Comparison of ENCODE assay signal across 8 mouse cellular contexts in genomic region chr5:34368551-34369290, GRCm38 (mm10). TPM values are rescaled to one million over a fixed set of nuclear protein-coding genes. Genes with fewer than 3 reads are reported as not detected.
DNase-seq lines count a peak whose midpoint lies in the region; ATAC-seq and TF ChIP-seq lines count a peak whose summit lies in the region.

No protein-coding gene starts in this region.

- TF ChIP-seq CTCF in left cerebral cortex, adult 2 months (IDR thresholded peaks at IDR 0.05), result no peak
- TF ChIP-seq CTCF in intestine, postnatal 0 days (IDR thresholded peaks at IDR 0.05; ENCODE audit: low read depth), result no peak

- H3K9ac ChIP-seq in embryonic facial prominence, embryonic 13.5 days, result peak overlapping the region; percentile 83
- H3K9ac ChIP-seq in intestine, postnatal 0 days (ENCODE audit: low read depth, low read length), result peak overlapping the region; percentile 93
- H3K9ac ChIP-seq in neural tube, embryonic 12.5 days, result peak overlapping the region; percentile 95

- peak overlapping the region; percentile 98 for H3K27ac ChIP-seq in left cerebral cortex, adult 2 months
- peak overlapping the region; percentile 81 for H3K27ac ChIP-seq in embryonic facial prominence, embryonic 13.5 days
- no peak overlapping the region for H3K27ac ChIP-seq in intestine, postnatal 0 days (ENCODE audit: low read depth, low read length)
- H3K27ac ChIP-seq in neural tube, embryonic 12.5 days, result peak overlapping the region; percentile 53; the same call in 1 of the 2 replicates

- no peaks in the 10 kb centered on the region for H3K27me3 ChIP-seq in embryonic facial prominence, embryonic 13.5 days
- H3K27me3 ChIP-seq in intestine, postnatal 0 days (replicated peaks; ENCODE audit: control insufficient read depth, insufficient read depth, low read length), result no peaks in the 10 kb centered on the region
- no peaks in the 10 kb centered on the region for H3K27me3 ChIP-seq in neural tube, embryonic 12.5 days (replicated peaks)

- peak overlapping the region; percentile 64 for H3K4me2 ChIP-seq in embryonic facial prominence, embryonic 13.5 days
- H3K4me2 ChIP-seq in intestine, postnatal 0 days (replicated peaks; ENCODE audit: low read depth), result peak overlapping the region; percentile 68
- peak overlapping the region; percentile 68 for H3K4me2 ChIP-seq in neural tube, embryonic 12.5 days (replicated peaks)

- no peak for ATAC-seq in embryonic facial prominence, embryonic 13.5 days (ENCODE audit: insufficient number of reproducible peaks, insufficient read depth, low FRiP score, low TSS enrichment, low read depth)
- no peak for ATAC-seq in intestine, postnatal 0 days
- 0 out of 2 replicates have a peak, but pooled peaks have one; percentile 1 for ATAC-seq in neural tube, embryonic 12.5 days (ENCODE audit: low FRiP score, low read depth)
- ATAC-seq in erythroid progenitor cell, adult 5-6 weeks (replicated peaks; ENCODE audit: low FRiP score, poor library complexity, severe bottlenecking), result no peak

- H3K36me3 ChIP-seq in embryonic facial prominence, embryonic 13.5 days, result peaks cover 12% of the 10 kb centered on the region
- 0 out of 2 replicates have a peak, but pooled peaks cover under 1% of the 10 kb centered on the region for H3K36me3 ChIP-seq in intestine, postnatal 0 days (ENCODE audit: control insufficient read depth, insufficient read depth)
- no peaks in the 10 kb centered on the region; the same call in 1 of the 2 replicates for H3K36me3 ChIP-seq in neural tube, embryonic 12.5 days

- intact Hi-C loops in left cerebral cortex, adult 2 months (cut with DNase I), result loop anchor here (1.0 kb wide), 1 partner anchor 32 kb away; the partner anchor contains the start of gene Rnf4

- H3K4me1 ChIP-seq in embryonic facial prominence, embryonic 13.5 days, result peaks cover 18% of the 10 kb centered on the region
- H3K4me1 ChIP-seq in intestine, postnatal 0 days (replicated peaks; ENCODE audit: control insufficient read depth, insufficient read depth, low read length), result 0 out of 2 replicates have a peak, but pooled peaks cover 3% of the 10 kb centered on the region
- peaks cover 24% of the 10 kb centered on the region for H3K4me1 ChIP-seq in neural tube, embryonic 12.5 days

- no peaks in the 10 kb centered on the region for H3K9me3 ChIP-seq in embryonic facial prominence, embryonic 13.5 days
- no peaks in the 10 kb centered on the region for H3K9me3 ChIP-seq in intestine, postnatal 0 days (ENCODE audit: control insufficient read depth)
- no peaks in the 10 kb centered on the region for H3K9me3 ChIP-seq in neural tube, embryonic 12.5 days

- WGBS in embryonic facial prominence, embryonic 13.5 days, result 69% methylated on average over 7 of the region's 7 CpGs
- WGBS in intestine, postnatal 0 days, result 64% methylated on average over 7 of the region's 7 CpGs
- 73% methylated on average over 7 of the region's 7 CpGs for WGBS in neural tube, embryonic 12.5 days

- peak overlapping the region; percentile 80 for H3K4me3 ChIP-seq in left cerebral cortex, adult 2 months
- peak overlapping the region; percentile 92 for H3K4me3 ChIP-seq in embryonic facial prominence, embryonic 13.5 days
- H3K4me3 ChIP-seq in intestine, postnatal 0 days (ENCODE audit: low read depth, low read length), result peak overlapping the region; percentile 92
- peak overlapping the region; percentile 92 for H3K4me3 ChIP-seq in neural tube, embryonic 12.5 days

- DNase-seq in left cerebral cortex, adult 2 months (ENCODE audit: extremely low spot score in 1 of 2, low spot score in 2 of 2), result no peak
- DNase-seq in left cerebral cortex, adult 11 months (ENCODE audit: low spot score), result no peak
- no peak for DNase-seq in thymus, adult 18-20 months
- DNase-seq in layer of hippocampus, postnatal 10 days (ENCODE audit: low spot score in 2 of 2), result no peak

RNA-seq across cellular contexts. Expression of gene Fam193a, which starts 1.0 kb away (rescaled TPM):
- 10 to 100 TPM; 39.0 to 43.3 TPM for total RNA-seq in left cerebral cortex, adult 2 months (2021)
- polyA plus RNA-seq in embryonic facial prominence, embryonic 13.5 days (2015; fragmentation: Nextera tagmentation; extraction: Ambion mirVana), result 17.7 and 19.7 TPM in 2 replicates
- 4.3 and 5.6 TPM in 2 replicates for polyA plus RNA-seq in intestine, postnatal 0 days (2015; fragmentation: Nextera tagmentation; extraction: Ambion mirVana)
- polyA plus RNA-seq in neural tube, embryonic 12.5 days (2016; fragmentation: Nextera tagmentation; extraction: Ambion mirVana), result 14.1 and 17.0 TPM in 2 replicates
- 10 to 100 TPM; 43.4 to 44.8 TPM for total RNA-seq in layer of hippocampus, postnatal 10 days (2021)
- 59.1 and 67.1 TPM in 2 replicates for total RNA-seq in erythroid progenitor cell, adult 5-6 weeks (2015; ENCODE audit: low replicate concordance)
- 48.8 and 89.6 TPM in 2 replicates for total RNA-seq in erythroid progenitor cell, adult 5-6 weeks (2017; ENCODE audit: low replicate concordance)

RNA-seq across cellular contexts. Expression of gene Rnf4, which starts 32.6 kb away (rescaled TPM):
- total RNA-seq in left cerebral cortex, adult 2 months (2021), result 10 to 100 TPM; 87.0 to 90.7 TPM
- 157 and 170 TPM in 2 replicates for polyA plus RNA-seq in embryonic facial prominence, embryonic 13.5 days (2015; fragmentation: Nextera tagmentation; extraction: Ambion mirVana)
- 62.3 and 65.0 TPM in 2 replicates for polyA plus RNA-seq in intestine, postnatal 0 days (2015; fragmentation: Nextera tagmentation; extraction: Ambion mirVana)
- 159 TPM in 2 replicates for polyA plus RNA-seq in neural tube, embryonic 12.5 days (2016; fragmentation: Nextera tagmentation; extraction: Ambion mirVana)
- total RNA-seq in layer of hippocampus, postnatal 10 days (2021), result 10 to 100 TPM; 85.3 to 98.4 TPM
- 105 and 141 TPM in 2 replicates for total RNA-seq in erythroid progenitor cell, adult 5-6 weeks (2015; ENCODE audit: low replicate concordance)
- 134 and 143 TPM in 2 replicates for total RNA-seq in erythroid progenitor cell, adult 5-6 weeks (2017; ENCODE audit: low replicate concordance)
